ENCODE assay signal across 9 mouse cellular contexts in genomic region chr7:16784498-16784976, GRCm38 (mm10). TPM values are rescaled to one million over a fixed set of nuclear protein-coding genes. Genes with fewer than 3 reads are reported as not detected.
DNase-seq lines count a peak whose midpoint lies in the region; ATAC-seq and TF ChIP-seq lines count a peak whose summit lies in the region.
"Had no signal": no experiment of that assay in that cellular context is flagged by ENCODE, and none has a peak within 500 bp of the region (broad histone marks: within the 10 kb centered on the region; RNA-seq: fewer than 3 reads in every experiment).

No protein-coding gene starts in this region.

- H3K9ac ChIP-seq in hindbrain, postnatal 0 days (replicated peaks; ENCODE audit: low read length): no peak overlapping the region
- no peak overlapping the region for H3K9ac ChIP-seq in hindbrain, embryonic 14.5 days
- H3K9ac ChIP-seq in embryonic facial prominence, embryonic 14.5 days (ENCODE audit: low read depth, low read length): peak overlapping the region; percentile 47; the same call in 1 of the 2 replicates
- peak overlapping the region; percentile 49; the same call in 1 of the 2 replicates for H3K9ac ChIP-seq in limb, embryonic 12.5 days (replicated peaks)
- H3K9ac ChIP-seq: embryonic facial prominence, embryonic 15.5 days had no signal

- TF ChIP-seq CTCF in hindbrain, postnatal 0 days (IDR thresholded peaks at IDR 0.05; ENCODE audit: low read depth): no peak

- H3K4me3 ChIP-seq in hindbrain, postnatal 0 days (ENCODE audit: low read length): no peak overlapping the region
- no peak overlapping the region for H3K4me3 ChIP-seq in hindbrain, embryonic 14.5 days (replicated peaks; ENCODE audit: low read length)
- H3K4me3 ChIP-seq in embryonic facial prominence, embryonic 14.5 days (ENCODE audit: low read depth, low read length): peak overlapping the region; percentile 64; the same call in 1 of the 2 replicates
- peak overlapping the region; percentile 80 for H3K4me3 ChIP-seq in limb, embryonic 12.5 days (replicated peaks)

- no peaks in the 10 kb centered on the region for H3K9me3 ChIP-seq in hindbrain, postnatal 0 days (ENCODE audit: low read length)
- H3K9me3 ChIP-seq in hindbrain, embryonic 14.5 days (ENCODE audit: control insufficient read depth, low read length): no peaks in the 10 kb centered on the region
- H3K9me3 ChIP-seq in embryonic facial prominence, embryonic 14.5 days (ENCODE audit: control insufficient read depth, low read length): no peaks in the 10 kb centered on the region
- no peaks in the 10 kb centered on the region for H3K9me3 ChIP-seq in limb, embryonic 12.5 days
- H3K9me3 ChIP-seq: embryonic facial prominence, embryonic 15.5 days had no signal

- no peak for ATAC-seq in hindbrain, postnatal 0 days
- ATAC-seq in hindbrain, embryonic 14.5 days (ENCODE audit: low FRiP score): no peak
- no peak for ATAC-seq in embryonic facial prominence, embryonic 14.5 days (ENCODE audit: low read depth)
- ATAC-seq in limb, embryonic 12.5 days (ENCODE audit: insufficient number of reproducible peaks, insufficient read depth, low FRiP score, low TSS enrichment, low read depth): no peak
- ATAC-seq in erythroid progenitor cell, adult 5-6 weeks (replicated peaks; ENCODE audit: low FRiP score, poor library complexity, severe bottlenecking): no peak

- 57% methylated on average over 10 of the region's 10 CpGs for WGBS in hindbrain, postnatal 0 days
- WGBS in hindbrain, embryonic 14.5 days: 61% methylated on average over 10 of the region's 10 CpGs
- 73% methylated on average over 10 of the region's 10 CpGs for WGBS in embryonic facial prominence, embryonic 14.5 days
- 71% methylated on average over 10 of the region's 10 CpGs for WGBS in limb, embryonic 12.5 days

- peak overlapping the region; percentile 99; the same call in 1 of the 2 replicates for H3K4me2 ChIP-seq in hindbrain, postnatal 0 days (ENCODE audit: low read depth, low read length)
- H3K4me2 ChIP-seq in hindbrain, embryonic 14.5 days (replicated peaks): no peak overlapping the region
- H3K4me2 ChIP-seq in embryonic facial prominence, embryonic 14.5 days (ENCODE audit: low read depth, low read length): peak overlapping the region; percentile 99; the same call in 1 of the 2 replicates
- peak overlapping the region; percentile 100 for H3K4me2 ChIP-seq in limb, embryonic 12.5 days

- no peaks in the 10 kb centered on the region for H3K4me1 ChIP-seq in hindbrain, postnatal 0 days (ENCODE audit: insufficient read depth, low read length)
- H3K4me1 ChIP-seq in hindbrain, embryonic 14.5 days (replicated peaks; ENCODE audit: control insufficient read depth, insufficient read depth, low read length): peaks cover 27% of the 10 kb centered on the region
- peaks cover 19% of the 10 kb centered on the region for H3K4me1 ChIP-seq in embryonic facial prominence, embryonic 14.5 days (ENCODE audit: control insufficient read depth, insufficient read depth, low read length)
- H3K4me1 ChIP-seq in limb, embryonic 12.5 days (replicated peaks): peaks cover 34% of the 10 kb centered on the region

- H3K27ac ChIP-seq in hindbrain, postnatal 0 days: no peak overlapping the region
- H3K27ac ChIP-seq in hindbrain, embryonic 14.5 days: no peak overlapping the region
- H3K27ac ChIP-seq in embryonic facial prominence, embryonic 14.5 days (replicated peaks; ENCODE audit: low read depth, low read length): no peak overlapping the region
- H3K27ac ChIP-seq in limb, embryonic 12.5 days: no peak overlapping the region
- H3K27ac ChIP-seq: embryonic facial prominence, embryonic 15.5 days had no signal

- H3K27me3 ChIP-seq in hindbrain, postnatal 0 days (ENCODE audit: insufficient read depth, low read length): no peaks in the 10 kb centered on the region
- H3K27me3 ChIP-seq in hindbrain, embryonic 14.5 days (ENCODE audit: control insufficient read depth, insufficient read depth, low read length): no peaks in the 10 kb centered on the region
- H3K27me3 ChIP-seq in embryonic facial prominence, embryonic 14.5 days (replicated peaks; ENCODE audit: control insufficient read depth, insufficient read depth, low read length): no peaks in the 10 kb centered on the region
- no peaks in the 10 kb centered on the region for H3K27me3 ChIP-seq in limb, embryonic 12.5 days
- H3K27me3 ChIP-seq: embryonic facial prominence, embryonic 15.5 days had no signal

- no peaks in the 10 kb centered on the region for H3K36me3 ChIP-seq in hindbrain, postnatal 0 days (ENCODE audit: insufficient read depth, low read length)
- H3K36me3 ChIP-seq in hindbrain, embryonic 14.5 days (replicated peaks; ENCODE audit: control insufficient read depth, insufficient read depth): no peaks in the 10 kb centered on the region
- H3K36me3 ChIP-seq in embryonic facial prominence, embryonic 14.5 days (ENCODE audit: control insufficient read depth, insufficient read depth, low read length): 0 out of 2 replicates have a peak, but pooled peaks cover 8% of the 10 kb centered on the region
- H3K36me3 ChIP-seq in limb, embryonic 12.5 days: peaks cover 31% of the 10 kb centered on the region

- DNase-seq in hindbrain, postnatal 0 days (ENCODE audit: low spot score): no peak
- DNase-seq in hindbrain, embryonic 14.5 days (ENCODE audit: low spot score): no peak
- DNase-seq in embryonic facial prominence, embryonic 14.5 days (ENCODE audit: low spot score): no peak
- peak; percentile 21 for DNase-seq in skeletal muscle tissue, adult 2 months (ENCODE audit: low read depth, low spot score)
- no peak for DNase-seq in cerebellum, adult 9-10 months
- no peak for DNase-seq in adrenal gland, postnatal 36 days

RNA-seq across cellular contexts. Expression of gene Slc1a5, which starts 3.4 kb away (rescaled TPM):
- total RNA-seq in hindbrain, postnatal 0 days (2014; rRNA removed): 18.1 and 19.2 TPM in 2 replicates
- 9.5 and 9.7 TPM in 2 replicates for polyA plus RNA-seq in hindbrain, postnatal 0 days (2015; fragmentation: Nextera tagmentation; extraction: Ambion mirVana)
- 5.9 and 6.8 TPM in 2 replicates for polyA plus RNA-seq in hindbrain, embryonic 14.5 days (2014; fragmentation: Nextera tagmentation; extraction: Ambion mirVana)
- polyA plus RNA-seq in embryonic facial prominence, embryonic 14.5 days (2014; fragmentation: Nextera tagmentation; extraction: Ambion mirVana): 26.5 and 27.5 TPM in 2 replicates
- 43.7 and 48.7 TPM in 2 replicates for polyA plus RNA-seq in limb, embryonic 12.5 days (2016; fragmentation: Nextera tagmentation; extraction: Ambion mirVana)
- 596 and 609 TPM in 2 replicates for total RNA-seq in erythroid progenitor cell, adult 5-6 weeks (2015; ENCODE audit: low replicate concordance)
- total RNA-seq in erythroid progenitor cell, adult 5-6 weeks (2017; ENCODE audit: low replicate concordance): 412 and 455 TPM in 2 replicates
- 100 to 1,000 TPM; 118 to 152 TPM for total RNA-seq in adrenal gland, postnatal 36 days (2021)

RNA-seq across cellular contexts. Expression of gene Strn4, which starts 31.2 kb away (rescaled TPM):
- 234 and 248 TPM in 2 replicates for total RNA-seq in hindbrain, postnatal 0 days (2014; rRNA removed)
- 128 and 141 TPM in 2 replicates for polyA plus RNA-seq in hindbrain, postnatal 0 days (2015; fragmentation: Nextera tagmentation; extraction: Ambion mirVana)
- polyA plus RNA-seq in hindbrain, embryonic 14.5 days (2014; fragmentation: Nextera tagmentation; extraction: Ambion mirVana): 174 and 197 TPM in 2 replicates
- 97.4 and 107 TPM in 2 replicates for polyA plus RNA-seq in embryonic facial prominence, embryonic 14.5 days (2014; fragmentation: Nextera tagmentation; extraction: Ambion mirVana)
- polyA plus RNA-seq in limb, embryonic 12.5 days (2016; fragmentation: Nextera tagmentation; extraction: Ambion mirVana): 148 and 155 TPM in 2 replicates
- total RNA-seq in erythroid progenitor cell, adult 5-6 weeks (2015; ENCODE audit: low replicate concordance): 75.0 and 87.2 TPM in 2 replicates
- 76.9 and 128 TPM in 2 replicates for total RNA-seq in erythroid progenitor cell, adult 5-6 weeks (2017; ENCODE audit: low replicate concordance)
- 10 to 100 TPM; 66.5 to 67.5 TPM for total RNA-seq in adrenal gland, postnatal 36 days (2021)

RNA-seq across cellular contexts. Expression of gene Fkrp, which starts 32.0 kb away (rescaled TPM):
- total RNA-seq in hindbrain, postnatal 0 days (2014; rRNA removed): 63.1 and 73.8 TPM in 2 replicates
- 45.2 and 45.4 TPM in 2 replicates for polyA plus RNA-seq in hindbrain, postnatal 0 days (2015; fragmentation: Nextera tagmentation; extraction: Ambion mirVana)
- polyA plus RNA-seq in hindbrain, embryonic 14.5 days (2014; fragmentation: Nextera tagmentation; extraction: Ambion mirVana): 44.7 and 48.5 TPM in 2 replicates
- polyA plus RNA-seq in embryonic facial prominence, embryonic 14.5 days (2014; fragmentation: Nextera tagmentation; extraction: Ambion mirVana): 28.2 and 28.6 TPM in 2 replicates
- polyA plus RNA-seq in limb, embryonic 12.5 days (2016; fragmentation: Nextera tagmentation; extraction: Ambion mirVana): 33.1 and 34.8 TPM in 2 replicates
- 6.5 and 7.5 TPM in 2 replicates for total RNA-seq in erythroid progenitor cell, adult 5-6 weeks (2015; ENCODE audit: low replicate concordance)
- 4.9 and 19.6 TPM in 2 replicates for total RNA-seq in erythroid progenitor cell, adult 5-6 weeks (2017; ENCODE audit: low replicate concordance)
- 10 to 100 TPM; 24.8 to 26.8 TPM for total RNA-seq in adrenal gland, postnatal 36 days (2021)

RNA-seq across cellular contexts. Expression of gene Ap2s1, which starts 46.3 kb away (rescaled TPM):
- 556 and 619 TPM in 2 replicates for total RNA-seq in hindbrain, postnatal 0 days (2014; rRNA removed)
- 501 and 524 TPM in 2 replicates for polyA plus RNA-seq in hindbrain, postnatal 0 days (2015; fragmentation: Nextera tagmentation; extraction: Ambion mirVana)
- polyA plus RNA-seq in hindbrain, embryonic 14.5 days (2014; fragmentation: Nextera tagmentation; extraction: Ambion mirVana): 446 and 463 TPM in 2 replicates
- polyA plus RNA-seq in embryonic facial prominence, embryonic 14.5 days (2014; fragmentation: Nextera tagmentation; extraction: Ambion mirVana): 278 and 286 TPM in 2 replicates
- polyA plus RNA-seq in limb, embryonic 12.5 days (2016; fragmentation: Nextera tagmentation; extraction: Ambion mirVana): 239 and 245 TPM in 2 replicates
- total RNA-seq in erythroid progenitor cell, adult 5-6 weeks (2015; ENCODE audit: low replicate concordance): 74.2 and 106 TPM in 2 replicates
- total RNA-seq in erythroid progenitor cell, adult 5-6 weeks (2017; ENCODE audit: low replicate concordance): 27.9 and 47.0 TPM in 2 replicates
- total RNA-seq in adrenal gland, postnatal 36 days (2021): 100 to 1,000 TPM; 133 to 149 TPM

RNA-seq across cellular contexts. Expression of gene Prkd2, which starts 58.2 kb away (rescaled TPM):
- 4.3 and 5.4 TPM in 2 replicates for total RNA-seq in hindbrain, postnatal 0 days (2014; rRNA removed)
- 4.3 and 4.8 TPM in 2 replicates for polyA plus RNA-seq in hindbrain, postnatal 0 days (2015; fragmentation: Nextera tagmentation; extraction: Ambion mirVana)
- polyA plus RNA-seq in hindbrain, embryonic 14.5 days (2014; fragmentation: Nextera tagmentation; extraction: Ambion mirVana): 5.6 and 5.8 TPM in 2 replicates
- 14.4 and 16.5 TPM in 2 replicates for polyA plus RNA-seq in embryonic facial prominence, embryonic 14.5 days (2014; fragmentation: Nextera tagmentation; extraction: Ambion mirVana)
- polyA plus RNA-seq in limb, embryonic 12.5 days (2016; fragmentation: Nextera tagmentation; extraction: Ambion mirVana): 16.0 and 16.2 TPM in 2 replicates
- 8.3 and 18.4 TPM in 2 replicates for total RNA-seq in erythroid progenitor cell, adult 5-6 weeks (2015; ENCODE audit: low replicate concordance)
- 3.8 and 4.9 TPM in 2 replicates for total RNA-seq in erythroid progenitor cell, adult 5-6 weeks (2017; ENCODE audit: low replicate concordance)
- 10 to 100 TPM; 16.9 to 17.2 TPM for total RNA-seq in adrenal gland, postnatal 36 days (2021)

Comparison
In these comparisons a context has a peak if more than half of its experiments do, and no peak if none do; other contexts are left out.
1. H3K4me3 ChIP-seq: peak in embryonic facial prominence, embryonic 14.5 days (single experiment) and limb, embryonic 12.5 days (single experiment); none in hindbrain, postnatal 0 days (single experiment) and hindbrain, embryonic 14.5 days (single experiment).
2. H3K9ac ChIP-seq: peak in embryonic facial prominence, embryonic 14.5 days (single experiment) and limb, embryonic 12.5 days (single experiment); none in hindbrain, postnatal 0 days (single experiment) and hindbrain, embryonic 14.5 days (single experiment).